Mouse (Mus musculus) small intestine, adult 2 months (tissue): ENCODE measurements around the gene Lrrc8a. TPM values are rescaled to one million over a fixed set of nuclear protein-coding genes. Genes with fewer than 3 reads are reported as not detected.

Experiments
- H3K27ac ChIP-seq: fragments of 200-500 bp; 2 replicates; pipeline ENCODE4 v1.5.1; 2012; ENCODE audit warnings: low read depth, low read length, control low read depth, inconsistent platforms; ENCODE audit not compliant: insufficient read depth
- H3K27me3 ChIP-seq: fragments of 200-500 bp; 2 replicates; pipeline ENCODE4 v1.6.1; 2012; ENCODE audit warnings: mild to moderate bottlenecking, moderate library complexity, low read length, inconsistent platforms; ENCODE audit not compliant: control insufficient read depth, insufficient read depth
- H3K36me3 ChIP-seq: fragments of 200-500 bp; 2 replicates; pipeline ENCODE4 v1.6.1; 2012; ENCODE audit warnings: mild to moderate bottlenecking, low read length, control low read depth, inconsistent platforms; ENCODE audit not compliant: control insufficient read depth, insufficient read depth
- H3K4me1 ChIP-seq: fragments of 200-500 bp; 2 replicates; pipeline ENCODE4 v1.6.1; 2012; ENCODE audit warnings: low read length, inconsistent platforms, mixed read lengths; ENCODE audit not compliant: control insufficient read depth, insufficient read depth, insufficient read length
- H3K4me3 ChIP-seq: fragments of 200-500 bp; 2 replicates; pipeline ENCODE4 v1.5.1; 2012; ENCODE audit warnings: low read depth, mild to moderate bottlenecking, control low read depth, inconsistent platforms, low read length, moderate library complexity
- CTCF ChIP-seq: fragments of 200-500 bp; IDR thresholded peaks from 2 replicates; pipeline ENCODE4 v1.5.1; 2012; ENCODE audit warnings: low read depth, mild to moderate bottlenecking, control low read depth, inconsistent platforms, low read length, moderate library complexity, mixed read lengths; ENCODE audit not compliant: insufficient replicate concordance, insufficient read length; ENCODE audit errors: extremely low read depth
- POLR2A ChIP-seq: fragments of 200-500 bp; IDR thresholded peaks from 2 replicates; pipeline ENCODE4 v1.6.1; 2012; ENCODE audit warnings: low read depth, mild to moderate bottlenecking, control low read depth, inconsistent platforms, low read length, moderate library complexity
- WGBS: fragments of 180-500 bp; shearing (Covaris S2); methylation state at CpG from one replicate; pipeline ENCODE4 v1.1.7; 2018; 5-methylcytosine and 5-hydroxymethylcytosine counted together
- polyA plus RNA-seq: library from polyadenylated mRNA; depleted of rRNA; stranded (reverse); fragments of >200 nt; gene quantifications from 2 replicates; pipeline ENCODE4 v1.2.3, GENCODE M21; 2012

Gene Lrrc8a
- polyA plus RNA-seq, 1 experiment: 27.4 TPM

GRCm38 (mm10) chr2:30214745-30215144 lies 22.8 kb upstream of the Lrrc8a start:
- TF ChIP-seq CTCF (no peak), POLR2A (no peak)
- no peaks in the 10 kb centered on the region for H3K36me3 ChIP-seq
- H3K27ac ChIP-seq: no peak overlapping the region
- no peaks in the 10 kb centered on the region for H3K4me1 ChIP-seq
- H3K27me3 ChIP-seq: no peaks in the 10 kb centered on the region
- no peak overlapping the region for H3K4me3 ChIP-seq
- 84% methylated on average over 3 of the region's 3 CpGs for WGBS

DNA sequence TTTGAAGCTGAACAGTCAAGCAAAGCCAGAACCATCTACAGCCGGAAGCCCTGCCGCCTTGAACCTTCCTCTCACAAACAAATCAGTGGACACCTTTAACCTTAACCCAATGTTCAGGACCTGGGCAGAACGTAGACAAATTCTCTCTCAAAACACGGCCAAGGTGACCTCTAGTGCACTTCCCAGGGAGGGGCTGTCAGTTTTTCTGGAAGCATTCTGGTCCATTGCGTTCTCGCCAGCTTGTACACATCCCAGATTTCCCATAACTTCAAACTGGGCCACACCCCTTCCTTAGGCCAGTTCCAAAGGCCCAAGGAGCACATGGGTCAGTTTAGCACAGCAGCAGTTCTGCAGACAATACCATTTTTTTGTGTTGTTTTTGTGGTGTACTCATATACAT lies 22.0 kb upstream of the Lrrc8a start:
- H3K27me3 ChIP-seq: no peaks in the 10 kb centered on the region
- H3K4me1 ChIP-seq: no peaks in the 10 kb centered on the region
- 81% methylated on average over 6 of the region's 6 CpGs for WGBS
- TF ChIP-seq POLR2A: no peak
- TF ChIP-seq CTCF: no peak
- no peaks in the 10 kb centered on the region for H3K36me3 ChIP-seq
- H3K27ac ChIP-seq: no peak overlapping the region
- H3K4me3 ChIP-seq: no peak overlapping the region

DNA sequence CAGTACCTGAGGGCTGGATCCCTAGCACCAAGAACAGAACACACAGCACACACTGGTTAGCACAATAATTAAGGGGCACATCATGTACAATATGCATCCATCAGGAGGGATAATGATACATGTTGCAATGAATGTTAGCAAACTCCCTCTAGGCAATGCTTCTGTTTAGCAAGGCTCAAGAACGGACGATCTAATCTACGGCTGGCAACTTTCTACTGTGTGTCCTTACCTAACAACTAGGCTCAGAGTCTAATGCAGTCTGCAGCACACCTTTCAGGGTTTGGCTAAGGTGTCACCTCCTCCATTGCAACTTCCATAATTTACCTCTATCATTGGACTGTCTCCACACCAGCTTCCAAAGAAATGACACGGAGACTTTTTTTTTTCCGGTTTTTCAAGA lies 21.2 kb upstream of the Lrrc8a start:
- 90% methylated on average over 5 of the region's 5 CpGs for WGBS

DNA sequence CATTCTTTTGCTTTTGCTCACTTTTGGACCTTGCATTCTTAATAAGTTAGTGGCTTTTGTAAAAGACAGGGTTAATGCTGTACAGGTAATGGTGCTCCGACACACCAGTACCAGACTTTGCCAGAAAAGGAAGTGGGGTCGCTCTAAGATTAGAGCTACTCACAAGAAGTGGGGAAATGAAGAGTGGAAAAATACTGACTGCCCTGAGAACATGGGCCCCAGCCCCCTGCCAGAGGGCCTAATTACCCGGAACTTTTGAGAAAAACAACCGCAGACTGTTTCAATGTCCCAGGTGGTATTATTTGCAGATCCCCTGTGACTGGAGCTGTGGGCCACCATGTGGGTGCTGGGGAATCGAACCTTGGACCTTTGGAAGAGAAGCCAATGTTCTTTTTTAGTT lies 1.9 kb upstream of the Lrrc8a start:
- Histone ChIP-seq H3K4me3 (no peak overlapping the region), H3K4me1 (peaks cover 13% of the 10 kb centered on the region; the same call in 1 of the 2 replicates), H3K27ac (no peak overlapping the region), H3K27me3 (no peaks in the 10 kb centered on the region), H3K36me3 (peaks cover 3% of the 10 kb centered on the region)
- 72% methylated on average over 5 of the region's 5 CpGs for WGBS
- TF ChIP-seq POLR2A: no peak
- no peak for TF ChIP-seq CTCF

More for the DNA sequence above, 21.2 kb upstream of the Lrrc8a start:
- Histone ChIP-seq H3K27me3 (no peaks in the 10 kb centered on the region), H3K4me3 (no peak overlapping the region), H3K27ac (no peak overlapping the region), H3K4me1 (no peaks in the 10 kb centered on the region), H3K36me3 (no peaks in the 10 kb centered on the region)
- TF ChIP-seq POLR2A: no peak

DNA sequence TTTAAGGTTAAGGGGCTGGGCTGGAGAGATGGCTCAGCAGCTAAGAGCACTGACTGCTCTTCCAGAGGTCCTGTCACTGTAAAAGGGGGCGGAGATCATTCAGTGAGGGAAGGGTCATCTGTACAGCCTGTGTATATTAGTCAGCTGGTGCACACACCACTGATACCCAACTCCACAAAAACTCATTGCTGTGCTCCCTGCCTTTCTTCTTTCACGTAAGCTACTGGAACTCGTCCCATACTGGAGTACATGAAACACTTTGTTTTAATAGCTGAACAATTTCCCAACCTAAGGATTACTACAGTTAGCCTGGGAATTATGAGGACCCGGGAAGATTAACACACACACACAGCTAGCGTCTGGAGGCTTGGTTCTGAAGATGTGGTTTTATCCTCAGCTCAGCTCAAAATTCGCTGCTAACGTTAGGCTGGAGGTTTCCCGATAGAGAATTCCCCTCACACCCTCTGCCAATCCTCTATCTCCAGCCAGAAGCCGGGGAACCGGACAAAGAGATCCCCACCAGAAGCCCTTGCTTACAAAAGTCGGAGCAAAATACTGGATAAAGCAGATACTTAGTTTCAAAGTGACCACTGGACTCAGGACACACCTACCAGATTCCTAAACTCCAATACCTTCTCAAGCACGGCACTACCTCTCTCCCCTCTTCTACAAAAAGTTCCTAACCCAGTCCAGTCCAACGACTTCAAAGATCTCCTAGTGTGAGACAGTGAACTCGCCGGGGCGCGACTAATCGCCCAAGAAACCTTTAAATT lies 903 bp upstream of the Lrrc8a start:
- H3K36me3 ChIP-seq: peaks cover 12% of the 10 kb centered on the region
- H3K27me3 ChIP-seq: no peaks in the 10 kb centered on the region
- H3K4me3 ChIP-seq: peak overlapping the region; percentile 94
- peak overlapping the region; percentile 74 for H3K27ac ChIP-seq
- TF ChIP-seq CTCF (no peak), POLR2A (no peak)
- 2% methylated on average over 18 of the region's 18 CpGs for WGBS
- peaks cover 13% of the 10 kb centered on the region; the same call in 1 of the 2 replicates for H3K4me1 ChIP-seq

DNA sequence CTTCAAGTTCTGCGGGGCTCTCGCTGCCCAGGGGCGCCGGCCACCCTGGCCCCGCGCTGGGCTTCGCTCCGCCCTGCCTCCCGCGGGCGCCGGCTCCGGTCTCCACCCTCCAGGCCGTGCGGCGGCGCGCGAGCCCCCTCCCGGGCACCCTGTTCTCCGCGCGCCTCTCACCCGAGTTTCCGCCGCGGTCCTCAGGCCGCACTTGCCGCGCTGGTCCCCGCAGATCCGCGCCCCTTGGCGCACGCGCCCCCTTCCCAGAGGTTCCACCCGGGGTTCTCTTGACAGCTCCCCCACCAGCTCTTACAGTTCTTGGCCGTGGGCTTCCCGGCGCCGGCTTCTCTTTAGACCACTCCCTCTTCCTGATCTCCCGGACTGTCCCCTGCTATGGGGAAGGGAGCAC lies 366 bp downstream of the Lrrc8a start:
- peak overlapping the region; percentile 94 for H3K4me3 ChIP-seq
- peaks cover 17% of the 10 kb centered on the region; the same call in 1 of the 2 replicates for H3K4me1 ChIP-seq
- TF ChIP-seq POLR2A: no peak
- TF ChIP-seq CTCF: no peak
- peak overlapping the region; percentile 91 for H3K27ac ChIP-seq
- H3K36me3 ChIP-seq: peaks cover 17% of the 10 kb centered on the region
- WGBS: under 1% methylated on average over 42 of the region's 42 CpGs
- H3K27me3 ChIP-seq: no peaks in the 10 kb centered on the region

GRCm38 (mm10) chr2:30238906-30239465 lies 1.5 kb downstream of the Lrrc8a start:
- peak overlapping the region; percentile 91 for H3K27ac ChIP-seq
- WGBS: 39% methylated on average over 3 of the region's 3 CpGs
- H3K4me1 ChIP-seq: peaks cover 20% of the 10 kb centered on the region
- TF ChIP-seq CTCF (no peak), POLR2A (no peak)
- no peaks in the 10 kb centered on the region for H3K27me3 ChIP-seq
- peaks cover 21% of the 10 kb centered on the region for H3K36me3 ChIP-seq
- H3K4me3 ChIP-seq: peak overlapping the region; percentile 94
